In the genomic region with DNA sequence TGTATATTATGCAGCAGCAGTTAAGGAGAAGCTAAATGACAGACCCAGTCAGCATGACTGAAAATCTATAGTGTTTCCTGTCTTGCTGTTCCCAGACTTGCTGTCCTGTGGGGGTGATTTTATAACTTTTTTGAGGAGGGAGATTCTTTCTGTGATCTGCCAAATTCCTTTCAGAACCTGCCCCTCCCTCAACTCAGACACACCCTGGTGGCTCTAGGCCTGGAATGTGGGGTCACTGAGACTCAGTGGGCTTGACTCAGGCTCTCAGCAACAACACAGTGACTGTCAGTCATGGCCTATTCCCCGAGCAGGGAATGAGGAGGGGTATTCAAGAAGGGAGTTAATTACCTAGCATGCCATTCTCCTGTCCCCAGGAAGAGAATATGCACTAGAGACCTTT, we compare ENCODE assay signal across 22 mouse cellular contexts. TPM values are rescaled to one million over a fixed set of nuclear protein-coding genes. Genes with fewer than 3 reads are reported as not detected.
DNase-seq lines count a peak whose midpoint lies in the region; ATAC-seq and TF ChIP-seq lines count a peak whose summit lies in the region.
"Had no signal": no experiment of that assay in that cellular context is flagged by ENCODE, and none has a peak within 500 bp of the region (broad histone marks: within the 10 kb centered on the region; RNA-seq: fewer than 3 reads in every experiment).

No protein-coding gene starts in this region.

- H3K4me1 ChIP-seq in kidney, postnatal 0 days (replicated peaks; ENCODE audit: insufficient read depth, low read length) = peaks cover 5% of the 10 kb centered on the region; the same call in 1 of the 2 replicates
- no peaks in the 10 kb centered on the region; the same call in 1 of the 2 replicates for H3K4me1 ChIP-seq in kidney, adult 2 months (ENCODE audit: control insufficient read depth, insufficient read depth, low read length)
- peaks cover 64% of the 10 kb centered on the region for H3K4me1 ChIP-seq in E14TG2a.4 (replicated peaks; ENCODE audit: low read depth, low read length)

- no peak overlapping the region for H3K27ac ChIP-seq in kidney, postnatal 0 days
- no peak overlapping the region for H3K27ac ChIP-seq in kidney, adult 2 months (ENCODE audit: insufficient read depth, low read depth, low read length)
- H3K27ac ChIP-seq: embryonic facial prominence, embryonic 10.5 days; embryonic facial prominence, embryonic 12.5 days; forebrain, embryonic 13.5 days; forebrain, embryonic 15.5 days had no signal

- no peaks in the 10 kb centered on the region for H3K36me3 ChIP-seq in kidney, postnatal 0 days (ENCODE audit: insufficient read depth, low read length)
- H3K36me3 ChIP-seq in kidney, adult 2 months (ENCODE audit: control insufficient read depth, insufficient read depth, low read length) = no peaks in the 10 kb centered on the region
- H3K36me3 ChIP-seq in E14TG2a.4 (ENCODE audit: insufficient read depth, low read length) = no peaks in the 10 kb centered on the region
- H3K36me3 ChIP-seq: embryonic facial prominence, embryonic 10.5 days; embryonic facial prominence, embryonic 12.5 days; forebrain, embryonic 15.5 days had no signal

- no peaks in the 10 kb centered on the region for H3K27me3 ChIP-seq in kidney, postnatal 0 days (ENCODE audit: insufficient read depth, low read length)
- H3K27me3 ChIP-seq in kidney, adult 2 months (replicated peaks; ENCODE audit: control insufficient read depth, insufficient read depth, low read length) = no peaks in the 10 kb centered on the region
- peaks cover under 1% of the 10 kb centered on the region; the same call in 1 of the 2 replicates for H3K27me3 ChIP-seq in E14TG2a.4 (ENCODE audit: insufficient read depth, low read length)
- H3K27me3 ChIP-seq: forebrain, embryonic 13.5 days; forebrain, embryonic 15.5 days had no signal

- H3K9ac ChIP-seq in kidney, postnatal 0 days (ENCODE audit: low read depth, low read length) = no peak overlapping the region
- H3K9ac ChIP-seq: embryonic facial prominence, embryonic 12.5 days; forebrain, embryonic 13.5 days; forebrain, embryonic 15.5 days; forebrain, postnatal 0 days had no signal

- no peak overlapping the region for H3K4me2 ChIP-seq in kidney, postnatal 0 days (ENCODE audit: low read length)
- H3K4me2 ChIP-seq: embryonic facial prominence, embryonic 12.5 days; forebrain, embryonic 13.5 days; forebrain, embryonic 15.5 days had no signal

- DNase-seq in kidney, postnatal 0 days (ENCODE audit: low spot score) = peak; percentile 24
- DNase-seq in kidney, adult 2 months = no peak
- peak; percentile 23 for DNase-seq in ES-CJ7 (ENCODE audit: low read depth, low spot score)
- DNase-seq in ZHBTc4 (ENCODE audit: low read depth, low spot score) = peak; percentile 58
- no peak for DNase-seq in cerebellum, adult 11 months
- no peak for DNase-seq in lung, postnatal 36 days
- DNase-seq: adrenal gland, adult 2 months; adrenal gland, postnatal 10 days; adrenal gland, postnatal 36 days; cerebellum, adult 11-12 months; cerebellum, adult 2 months; cerebellum, adult 9-10 months; cerebellum, postnatal 10 days; cerebellum, postnatal 25 days; forebrain, postnatal 0 days had no signal

- no peak for ATAC-seq in kidney, postnatal 0 days (replicated peaks; ENCODE audit: low FRiP score, low read depth)
- ATAC-seq: forebrain, embryonic 13.5 days; forebrain, embryonic 15.5 days; forebrain, postnatal 0 days had no signal

- TF ChIP-seq POLR2A in kidney, adult 2 months (IDR thresholded peaks at IDR 0.05; ENCODE audit: low read depth, low read length) = no peak

- TF ChIP-seq CTCF in kidney, postnatal 0 days (IDR thresholded peaks at IDR 0.05; ENCODE audit: low read depth) = no peak
- TF ChIP-seq CTCF in kidney, adult 2 months (conservative IDR thresholded peaks at IDR 0.05; ENCODE audit: insufficient read depth, insufficient read length, low read depth, low read length) = no peak
- no peak for TF ChIP-seq CTCF in E14TG2a.4 (conservative IDR thresholded peaks at IDR 0.05; ENCODE audit: low read length)

- H3K4me3 ChIP-seq in kidney, postnatal 0 days (replicated peaks; ENCODE audit: low read depth, low read length) = no peak overlapping the region
- no peak overlapping the region for H3K4me3 ChIP-seq in kidney, adult 2 months (ENCODE audit: insufficient read depth, low read depth, low read length)
- 0 out of 2 replicates have a peak overlapping the region, but pooled peaks have one; percentile 3 for H3K4me3 ChIP-seq in E14TG2a.4 (replicated peaks; ENCODE audit: low read length)
- H3K4me3 ChIP-seq: embryonic facial prominence, embryonic 10.5 days; embryonic facial prominence, embryonic 12.5 days; forebrain, embryonic 13.5 days; forebrain, embryonic 15.5 days had no signal

- H3K9me3 ChIP-seq in kidney, postnatal 0 days (replicated peaks; ENCODE audit: low read length) = no peaks in the 10 kb centered on the region
- H3K9me3 ChIP-seq in E14TG2a.4 (ENCODE audit: low read length) = no peaks in the 10 kb centered on the region
- H3K9me3 ChIP-seq: embryonic facial prominence, embryonic 10.5 days; embryonic facial prominence, embryonic 12.5 days; forebrain, embryonic 13.5 days; forebrain, embryonic 15.5 days had no signal

- WGBS in kidney, postnatal 0 days = 0% methylated on average over 1 of the region's 1 CpGs
- WGBS in kidney, adult 2 months = 20% methylated on average over 1 of the region's 1 CpGs

RNA-seq across cellular contexts. Expression of gene Nkain4, which starts 4.6 kb away (rescaled TPM):
- polyA plus RNA-seq in kidney, postnatal 0 days (2015; fragmentation: Nextera tagmentation; extraction: Ambion mirVana) = 24.1 and 26.6 TPM in 2 replicates
- polyA plus RNA-seq in kidney, adult 2 months (2012; rRNA removed) = 2.0 and 3.7 TPM in 2 replicates
- polyA plus RNA-seq: C2C12 had no signal

RNA-seq across cellular contexts. Expression of gene Arfgap1, which starts 17.1 kb away (rescaled TPM):
- polyA plus RNA-seq in kidney, postnatal 0 days (2015; fragmentation: Nextera tagmentation; extraction: Ambion mirVana) = 55.7 and 65.9 TPM in 2 replicates
- polyA plus RNA-seq in kidney, adult 2 months (2012; rRNA removed) = 35.6 and 38.9 TPM in 2 replicates

RNA-seq across cellular contexts. Expression of gene Birc7, which starts 21.1 kb away (rescaled TPM):
- not detected in 2 replicates for polyA plus RNA-seq in kidney, postnatal 0 days (2015; fragmentation: Nextera tagmentation; extraction: Ambion mirVana)
- polyA plus RNA-seq in kidney, adult 2 months (2012; rRNA removed) = not detected in 2 replicates
- polyA plus RNA-seq: adrenal gland, adult 2 months; C2C12; embryonic facial prominence, embryonic 12.5 days; embryonic facial prominence, embryonic 14.5 days had no signal

RNA-seq across cellular contexts. Expression of gene Ythdf1, which starts 29.2 kb away (rescaled TPM):
- polyA plus RNA-seq in kidney, postnatal 0 days (2015; fragmentation: Nextera tagmentation; extraction: Ambion mirVana) = 50.0 and 55.5 TPM in 2 replicates
- polyA plus RNA-seq in kidney, adult 2 months (2012; rRNA removed) = 33.9 and 34.8 TPM in 2 replicates

RNA-seq across cellular contexts. Expression of gene Col20a1, which starts 36.4 kb away (rescaled TPM):
- polyA plus RNA-seq in kidney, postnatal 0 days (2015; fragmentation: Nextera tagmentation; extraction: Ambion mirVana) = 0.34 and 0.41 TPM in 2 replicates
- polyA plus RNA-seq in kidney, adult 2 months (2012; rRNA removed) = 1.2 and 1.3 TPM in 2 replicates

Comparison
In these comparisons a context has a peak if more than half of its experiments do, and no peak if none do; other contexts are left out.
1. DNase-seq: peak in kidney, postnatal 0 days (single experiment), ES-CJ7 (single experiment) and ZHBTc4 (single experiment); none in kidney, adult 2 months (single experiment), cerebellum, adult 11 months (single experiment) and lung, postnatal 36 days (single experiment).